Mouse (Mus musculus) brain, embryonic 14.5 days (tissue): Measurements from ENCODE around the gene Abcg5. TPM values are rescaled to one million over a fixed set of nuclear protein-coding genes. Genes with fewer than 3 reads are reported as not detected.

Experiments used
- DNase-seq: peaks from one replicate; pipeline ENCODE4 v3.0.0-alpha.2; 2011; ENCODE audit warnings: low read depth
- CTCF ChIP-seq: fragments of 200-500 bp; IDR thresholded peaks from 2 replicates; pipeline ENCODE4 v1.5.1; 2012; ENCODE audit warnings: inconsistent platforms, mild to moderate bottlenecking, moderate library complexity, borderline replicate concordance; ENCODE audit not compliant: insufficient read depth, insufficient read length; ENCODE audit errors: extremely low read depth
- POLR2A ChIP-seq: fragments of 200-500 bp; IDR thresholded peaks from 2 replicates; pipeline ENCODE4 v1.6.1; 2012; ENCODE audit warnings: mild to moderate bottlenecking, inconsistent platforms, borderline replicate concordance; ENCODE audit not compliant: poor library complexity, insufficient read depth, insufficient read length, severe bottlenecking; ENCODE audit errors: extremely low read depth
- polyA plus RNA-seq: library from polyadenylated mRNA; depleted of rRNA; stranded (reverse); fragments of >200 nt; gene quantifications from 2 replicates; pipeline ENCODE4 v1.2.3, GENCODE M21; 2012; rRNA removed

The Abcg5 gene
- polyA plus RNA-seq, 1 experiment, result 3.7 TPM

- no peak for TF ChIP-seq CTCF
- TF ChIP-seq POLR2A, result no peak
- DNase-seq, result peak; percentile 8
Observed at GRCm38 (mm10) chr17:84620076-84620475, 62.7 kb downstream of the Abcg5 start.

GRCm38 (mm10) chr17:84619112-84619511 lies 63.7 kb downstream of the Abcg5 start:
- TF ChIP-seq CTCF (no peak), POLR2A (no peak)
- no peak for DNase-seq

GRCm38 (mm10) chr17:84617953-84618352 lies 64.9 kb downstream of the Abcg5 start:
- DNase-seq, result no peak
- TF ChIP-seq CTCF (no peak), POLR2A (no peak)

GRCm38 (mm10) chr17:84616526-84617074 lies 66.2 kb downstream of the Abcg5 start:
- TF ChIP-seq CTCF (no peak), POLR2A (no peak)
- DNase-seq, result no peak

GRCm38 (mm10) chr17:84615811-84616210 lies 67.0 kb downstream of the Abcg5 start:
- DNase-seq, result peak; percentile 11
- TF ChIP-seq POLR2A, result no peak
- TF ChIP-seq CTCF, result no peak

- TF ChIP-seq POLR2A, result no peak
- no peak for TF ChIP-seq CTCF
- DNase-seq, result no peak
Observed at GRCm38 (mm10) chr17:84611971-84612370, 70.8 kb downstream of the Abcg5 start.

GRCm38 (mm10) chr17:84611500-84611899 lies 71.3 kb downstream of the Abcg5 start:
- no peak for TF ChIP-seq CTCF
- no peak for TF ChIP-seq POLR2A
- DNase-seq, result no peak

- DNase-seq, result no peak
- TF ChIP-seq CTCF (no peak), POLR2A (no peak)
Observed at GRCm38 (mm10) chr17:84608606-84609005, 74.2 kb downstream of the Abcg5 start.

Other genes starting within 250 kb of the Abcg5 start
- 6.5 and 10.2 TPM in 2 replicates for gene Thada, start 216.8 kb downstream of the Abcg5 start, polyA plus RNA-seq
- 3.8 and 4.9 TPM in 2 replicates for gene Plekhh2, start 171.1 kb downstream of the Abcg5 start, polyA plus RNA-seq
- 18.0 and 23.0 TPM in 2 replicates for gene Dync2li1, start 56.5 kb downstream of the Abcg5 start, polyA plus RNA-seq
- 0.50 and 0.55 TPM in 2 replicates for gene Abcg8, start 6.7 kb downstream of the Abcg5 start, polyA plus RNA-seq
- 17.6 and 27.3 TPM in 2 replicates for gene Lrpprc, start 107.8 kb upstream of the Abcg5 start, polyA plus RNA-seq